Mouse (Mus musculus) left cerebral cortex, postnatal 36 days (tissue): ENCODE measurements at regions not wholly inside any gene's neighbourhood (a gene's known extent, or its start where the extent isn't known, plus 50 kb on each side); places are given as distances from the start of the nearest gene placed in this dataset.
A peak's percentile ranks its signal among the peaks of the same experiment; 100 is the strongest.
"Not testable (repeated sequence)": the region's sequence is repeated elsewhere in the genome, so short reads cannot be mapped to it uniquely, and the experiment has no call there.

ENCODE experiments used
- DNase-seq, 2 experiments: peaks; one replicate each; pipeline ENCODE4 v3.0.0; 2021 to 2022; ENCODE audit warnings: low spot score in 2 of 2, mixed read lengths in 1 of 2
- intact Hi-C: fragments of 180-260 bp; cut with DNase I; formaldehyde crosslinking; loops from one replicate; pipeline ENCODE4 v1.15.1; 2025

- DNase-seq, result peak in 1 of 2 experiments; percentile 16
- intact Hi-C loops, result not testable (repeated sequence)
These were observed 209.3 kb downstream of the Mtrr start for GRCm38 (mm10) chr13:68372631-68373030.
